Mouse (Mus musculus): ENCODE measurements around the gene Olfr971. TPM values are rescaled to one million over a fixed set of nuclear protein-coding genes. Genes with fewer than 3 reads are reported as not detected.

Olfr971 gene
- polyA plus RNA-seq (2012; rRNA removed): not detected in 2 replicates

GRCm38 (mm10) chr9:39836576-39836975, at the start of gene Olfr971:
Gene Olfr971 (plus strand): TSS chr9:39836876.

GRCm38 (mm10) chr9:39790558-39790957, 46.1 kb upstream of the Olfr971 start, which contains the start of gene Olfr969:
Gene Olfr969 (plus strand): TSS chr9:39790945.

GRCm38 (mm10) chr9:39808560-39808959, 28.1 kb upstream of the Olfr971 start, which contains the start of gene Olfr970:
Gene Olfr970 (plus strand): TSS chr9:39808860.

GRCm38 (mm10) chr9:39866122-39866521, 29.4 kb downstream of the Olfr971 start, which contains the start of gene Olfr972:
Gene Olfr972 (plus strand): TSS chr9:39866422.

Other genes with a start within 250 kb of the Olfr971 start
- gene AW551984, start 232.5 kb upstream of the Olfr971 start, polyA plus RNA-seq (2012; rRNA removed): 113 and 134 TPM in 2 replicates
- not detected in 2 replicates for gene Olfr148, start 226.2 kb upstream of the Olfr971 start, polyA plus RNA-seq (2012; rRNA removed)
- not detected in 2 replicates for gene Olfr960, start 215.5 kb upstream of the Olfr971 start, polyA plus RNA-seq (2012; rRNA removed)
- gene Olfr961, start 191.8 kb upstream of the Olfr971 start, polyA plus RNA-seq (2012; rRNA removed): not detected in 2 replicates
- gene Olfr963, start 169.7 kb upstream of the Olfr971 start, polyA plus RNA-seq (2012; rRNA removed): not detected in 2 replicates
- gene Olfr149, start 129.8 kb upstream of the Olfr971 start, polyA plus RNA-seq (2012; rRNA removed): not detected in 2 replicates
- not detected in 2 replicates for gene Olfr965, start 125.5 kb upstream of the Olfr971 start, polyA plus RNA-seq (2012; rRNA removed)
- gene Olfr150, start 105.9 kb upstream of the Olfr971 start, polyA plus RNA-seq (2012; rRNA removed): not detected in 2 replicates
- not detected in 2 replicates for gene Olfr967, start 90.6 kb upstream of the Olfr971 start, polyA plus RNA-seq (2012; rRNA removed)
- gene Olfr968, start 53.6 kb upstream of the Olfr971 start, polyA plus RNA-seq (2012; rRNA removed): not detected in 2 replicates
- gene Olfr969, start 45.9 kb upstream of the Olfr971 start, polyA plus RNA-seq (2012; rRNA removed): not detected in 2 replicates
- not detected in 2 replicates for gene Olfr970, start 28.0 kb upstream of the Olfr971 start, polyA plus RNA-seq (2012; rRNA removed)
- not detected in 2 replicates for gene Olfr972, start 29.5 kb downstream of the Olfr971 start, polyA plus RNA-seq (2012; rRNA removed)
- gene Olfr229, start 70.5 kb downstream of the Olfr971 start, polyA plus RNA-seq (2012; rRNA removed): not detected in 2 replicates
- not detected in 2 replicates for gene Olfr974, start 100.6 kb downstream of the Olfr971 start, polyA plus RNA-seq (2012; rRNA removed)
- 0.04 and 0.09 TPM in 2 replicates for gene Olfr975, start 115.2 kb downstream of the Olfr971 start, polyA plus RNA-seq (2012; rRNA removed)
- not detected in 2 replicates for gene Olfr976, start 124.3 kb downstream of the Olfr971 start, polyA plus RNA-seq (2012; rRNA removed)
- gene Olfr978, start 155.2 kb downstream of the Olfr971 start, polyA plus RNA-seq (2012; rRNA removed): not detected in 2 replicates
- not detected in 2 replicates for gene Olfr979, start 166.6 kb downstream of the Olfr971 start, polyA plus RNA-seq (2012; rRNA removed)
- gene Olfr980, start 172.7 kb downstream of the Olfr971 start, polyA plus RNA-seq (2012; rRNA removed): not detected in 2 replicates
- not detected in 2 replicates for gene Olfr981, start 184.6 kb downstream of the Olfr971 start, polyA plus RNA-seq (2012; rRNA removed)
- gene Olfr982, start 237.0 kb downstream of the Olfr971 start, polyA plus RNA-seq (2012; rRNA removed): not detected in 2 replicates